ENCODE assay signal across 19 mouse cellular contexts in the genomic region with DNA sequence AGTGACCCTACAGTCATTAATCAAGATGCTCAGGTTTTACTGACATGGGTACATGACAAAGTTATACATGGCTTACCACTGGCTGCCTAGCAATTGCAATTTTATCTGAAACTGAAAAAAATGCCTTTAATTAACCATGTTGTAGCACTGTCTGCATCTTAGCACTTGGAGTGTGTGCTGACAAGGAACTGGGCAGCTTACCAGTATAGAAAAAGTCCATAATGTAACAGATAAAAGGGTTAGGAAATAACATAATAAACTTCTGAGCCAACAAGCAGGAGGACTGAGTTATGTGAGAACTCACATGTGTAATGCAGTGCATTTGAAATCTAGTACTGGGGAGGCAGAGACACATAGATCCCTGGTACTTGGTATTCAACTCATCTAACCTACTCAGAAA.
DNase-seq lines count a peak whose midpoint lies in the region; ATAC-seq and TF ChIP-seq lines count a peak whose summit lies in the region.
"Had no signal": no experiment of that assay in that cellular context is flagged by ENCODE, and none has a peak within 500 bp of the region (broad histone marks: within the 10 kb centered on the region; RNA-seq: fewer than 3 reads in every experiment).

No protein-coding gene starts in this region.

- H3K4me2 ChIP-seq in forebrain, embryonic 15.5 days (replicated peaks): no peak overlapping the region
- no peak overlapping the region for H3K4me2 ChIP-seq in forebrain, embryonic 12.5 days
- H3K4me2 ChIP-seq: embryonic facial prominence, embryonic 12.5 days; heart, embryonic 12.5 days had no signal

- peak; percentile 49 for ATAC-seq in forebrain, embryonic 15.5 days (replicated peaks)
- no peak for ATAC-seq in forebrain, embryonic 12.5 days (ENCODE audit: low FRiP score)
- ATAC-seq: activated CD4-positive, CD25-positive, alpha-beta regulatory T cell, adult 4 months; hindbrain, embryonic 16.5 days; inflammation-experienced regulatory T-cells, adult 6 months; intestine, postnatal 0 days; Patski had no signal

- no peak for TF ChIP-seq CTCF in layer of hippocampus, adult 2 months (conservative IDR thresholded peaks at IDR 0.05)
- no peak for TF ChIP-seq CTCF in cortical plate, adult 2 months (IDR thresholded peaks at IDR 0.05; ENCODE audit: extremely low read depth, insufficient read depth, low read length)

- H3K27ac ChIP-seq in forebrain, embryonic 15.5 days (replicated peaks): peak overlapping the region; percentile 54
- H3K27ac ChIP-seq in forebrain, embryonic 12.5 days: no peak overlapping the region
- peak overlapping the region; percentile 83 for H3K27ac ChIP-seq in layer of hippocampus, adult 2 months
- 0 out of 2 replicates have a peak overlapping the region, but pooled peaks have one; percentile 56 for H3K27ac ChIP-seq in cortical plate, adult 2 months (ENCODE audit: insufficient read depth, low read length)
- no peak overlapping the region for H3K27ac ChIP-seq in heart, embryonic 10.5 days
- H3K27ac ChIP-seq: embryonic facial prominence, embryonic 12.5 days; heart, adult 2 months had no signal

- H3K4me3 ChIP-seq in forebrain, embryonic 15.5 days: no peak overlapping the region
- no peak overlapping the region for H3K4me3 ChIP-seq in forebrain, embryonic 12.5 days (replicated peaks)
- H3K4me3 ChIP-seq in layer of hippocampus, adult 2 months: no peak overlapping the region
- H3K4me3 ChIP-seq in cortical plate, adult 2 months (ENCODE audit: insufficient read depth, low read length): no peak overlapping the region
- no peak overlapping the region for H3K4me3 ChIP-seq in heart, embryonic 10.5 days
- H3K4me3 ChIP-seq: embryonic facial prominence, embryonic 12.5 days; heart, adult 2 months; heart, embryonic 12.5 days had no signal

- no peaks in the 10 kb centered on the region for H3K27me3 ChIP-seq in forebrain, embryonic 15.5 days
- no peaks in the 10 kb centered on the region for H3K27me3 ChIP-seq in forebrain, embryonic 12.5 days
- no peaks in the 10 kb centered on the region for H3K27me3 ChIP-seq in heart, embryonic 10.5 days (ENCODE audit: insufficient read depth, poor library complexity, severe bottlenecking)
- H3K27me3 ChIP-seq: CH12.LX; embryonic facial prominence, embryonic 12.5 days; heart, embryonic 12.5 days; Patski had no signal

- H3K36me3 ChIP-seq in forebrain, embryonic 15.5 days: no peaks in the 10 kb centered on the region
- no peaks in the 10 kb centered on the region for H3K36me3 ChIP-seq in forebrain, embryonic 12.5 days (replicated peaks)
- no peaks in the 10 kb centered on the region for H3K36me3 ChIP-seq in heart, embryonic 10.5 days
- H3K36me3 ChIP-seq: embryonic facial prominence, embryonic 12.5 days; heart, embryonic 12.5 days had no signal

- DNase-seq in layer of hippocampus, adult 2 months (ENCODE audit: low spot score in 2 of 2): no peak
- no peak for DNase-seq in layer of hippocampus, adult 18-20 months (ENCODE audit: low spot score in 2 of 2)
- DNase-seq in heart, embryonic 10.5 days (ENCODE audit: low spot score): no peak
- DNase-seq: adrenal gland, postnatal 14 days; cerebellum, adult 2 months; cerebellum, postnatal 10 days; gastrocnemius, postnatal 14 days; heart, adult 2 months had no signal

- peaks cover 19% of the 10 kb centered on the region for H3K4me1 ChIP-seq in forebrain, embryonic 15.5 days
- no peaks in the 10 kb centered on the region for H3K4me1 ChIP-seq in forebrain, embryonic 12.5 days
- H3K4me1 ChIP-seq in cortical plate, adult 2 months (ENCODE audit: control insufficient read depth, insufficient read depth, low read length): peaks cover 3% of the 10 kb centered on the region; the same call in 1 of the 2 replicates
- H3K4me1 ChIP-seq in heart, embryonic 10.5 days: no peaks in the 10 kb centered on the region
- H3K4me1 ChIP-seq: embryonic facial prominence, embryonic 12.5 days; heart, embryonic 12.5 days had no signal

- no peak for TF ChIP-seq POLR2A in cortical plate, adult 2 months (IDR thresholded peaks at IDR 0.05; ENCODE audit: extremely low read depth, insufficient read depth, low read length)

- no peaks in the 10 kb centered on the region for H3K9me3 ChIP-seq in forebrain, embryonic 15.5 days
- H3K9me3 ChIP-seq in forebrain, embryonic 12.5 days: no peaks in the 10 kb centered on the region
- H3K9me3 ChIP-seq in heart, embryonic 10.5 days: no peaks in the 10 kb centered on the region
- H3K9me3 ChIP-seq: embryonic facial prominence, embryonic 12.5 days; heart, embryonic 12.5 days had no signal

- no peak overlapping the region for H3K9ac ChIP-seq in forebrain, embryonic 15.5 days (replicated peaks)
- H3K9ac ChIP-seq in forebrain, embryonic 12.5 days: no peak overlapping the region
- H3K9ac ChIP-seq: embryonic facial prominence, embryonic 12.5 days; heart, embryonic 12.5 days had no signal

Comparison
In these comparisons a context has a peak if more than half of its experiments do, and no peak if none do; other contexts are left out.
1. H3K27ac ChIP-seq: peak in forebrain, embryonic 15.5 days (single experiment), layer of hippocampus, adult 2 months (single experiment) and cortical plate, adult 2 months (single experiment); none in forebrain, embryonic 12.5 days (single experiment) and heart, embryonic 10.5 days (single experiment).